Mouse (Mus musculus) hindbrain, embryonic 11.5 days (tissue): ENCODE data around the gene Degs2. TPM values are rescaled to one million over a fixed set of nuclear protein-coding genes. Genes with fewer than 3 reads are reported as not detected.

ENCODE experiments used
- ATAC-seq: fragments of 200-750 bp; cut with Nextera tagmentation; 2 replicates; pipeline ENCODE4 v1.8.0; 2017; ENCODE audit warnings: mild to moderate bottlenecking, moderate TSS enrichment, moderate library complexity; ENCODE audit not compliant: low FRiP score
- DNase-seq: peaks from one replicate; pipeline ENCODE4 v3.0.0-alpha.2; 2015; ENCODE audit warnings: low spot score
- H3K27ac ChIP-seq: fragments of 300-500 bp; sonication (generic); 2 replicates; pipeline ENCODE4 v1.5.1; 2014; ENCODE audit warnings: mild to moderate bottlenecking, low read depth, low read length
- H3K27me3 ChIP-seq: fragments of 300-500 bp; sonication (generic); 2 replicates; pipeline ENCODE4 v1.6.1; 2014; ENCODE audit warnings: mild to moderate bottlenecking, low read length, moderate library complexity, mixed read lengths; ENCODE audit not compliant: control insufficient read depth, insufficient read depth
- H3K36me3 ChIP-seq: fragments of 300-500 bp; sonication (generic); 2 replicates; pipeline ENCODE4 v1.6.1; 2014; ENCODE audit warnings: mild to moderate bottlenecking, low read length, moderate library complexity, mixed read lengths; ENCODE audit not compliant: control insufficient read depth, insufficient read depth
- H3K4me1 ChIP-seq: fragments of 300-500 bp; sonication (generic); replicated peaks from 2 replicates; pipeline ENCODE4 v1.6.1; 2014; ENCODE audit warnings: low read length, mixed read lengths; ENCODE audit not compliant: control insufficient read depth, insufficient read depth
- H3K4me2 ChIP-seq: fragments of 300-500 bp; sonication (generic); replicated peaks from 2 replicates; pipeline ENCODE4 v1.6.1; 2014; ENCODE audit warnings: mild to moderate bottlenecking, low read depth, low read length
- H3K4me3 ChIP-seq: fragments of 300-500 bp; sonication (generic); 2 replicates; pipeline ENCODE4 v1.5.1; 2014; ENCODE audit warnings: low read depth, low read length
- H3K9ac ChIP-seq: fragments of 300-500 bp; sonication (generic); 2 replicates; pipeline ENCODE4 v1.6.1; 2014; ENCODE audit warnings: low read depth, low read length
- H3K9me3 ChIP-seq: fragments of 300-500 bp; sonication (generic); 2 replicates; pipeline ENCODE4 v1.6.1; 2016; ENCODE audit warnings: low read length; ENCODE audit not compliant: control insufficient read depth
- WGBS: fragments of 180-500 bp; shearing (Covaris S2); extraction: QIAGEN DNeasy Blood & Tissue Kit; methylation state at CpG from one replicate; pipeline ENCODE4 v1.1.7; 2014; 5-methylcytosine and 5-hydroxymethylcytosine counted together
- polyA plus RNA-seq: library from polyadenylated mRNA; unstranded; fragments of >200 nt; fragmentation: Nextera tagmentation; extraction: Ambion mirVana; gene quantifications from 2 replicates; pipeline ENCODE4 v1.2.1, GENCODE M21; 2014

Degs2 gene
- polyA plus RNA-seq, 1 experiment from 2014 or later = 2.7 TPM

DNA sequence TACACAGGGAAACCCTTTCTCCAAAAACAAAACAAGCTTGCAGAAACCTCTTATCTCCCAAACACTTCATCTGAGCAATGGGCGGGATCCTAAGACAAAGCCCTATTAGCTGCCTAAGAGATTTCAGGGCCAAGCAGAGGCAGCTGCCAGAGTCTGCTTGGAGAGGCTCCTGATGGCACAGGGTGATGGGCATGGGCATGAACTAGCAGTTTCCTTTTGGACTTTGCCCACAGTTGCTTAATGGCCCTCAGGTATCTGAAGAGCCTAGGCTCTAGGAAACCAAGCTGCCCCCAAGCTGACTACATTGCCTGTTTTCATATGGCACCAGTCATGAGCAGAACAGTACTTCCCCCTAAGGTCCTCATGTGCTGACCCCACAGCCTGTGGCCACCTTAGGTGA is 7.9 kb downstream of the Degs2 start:
- Histone ChIP-seq H3K4me2 (no peak overlapping the region), H3K27me3 (no peaks in the 10 kb centered on the region), H3K36me3 (no peaks in the 10 kb centered on the region), H3K4me1 (0 out of 2 replicates have a peak, but pooled peaks cover 3% of the 10 kb centered on the region), H3K9me3 (no peaks in the 10 kb centered on the region), H3K9ac (no peak overlapping the region), H3K27ac (no peak overlapping the region), H3K4me3 (no peak overlapping the region)
- DNase-seq = no peak
- ATAC-seq = no peak
- 79% methylated on average over 1 of the region's 1 CpGs for WGBS

DNA sequence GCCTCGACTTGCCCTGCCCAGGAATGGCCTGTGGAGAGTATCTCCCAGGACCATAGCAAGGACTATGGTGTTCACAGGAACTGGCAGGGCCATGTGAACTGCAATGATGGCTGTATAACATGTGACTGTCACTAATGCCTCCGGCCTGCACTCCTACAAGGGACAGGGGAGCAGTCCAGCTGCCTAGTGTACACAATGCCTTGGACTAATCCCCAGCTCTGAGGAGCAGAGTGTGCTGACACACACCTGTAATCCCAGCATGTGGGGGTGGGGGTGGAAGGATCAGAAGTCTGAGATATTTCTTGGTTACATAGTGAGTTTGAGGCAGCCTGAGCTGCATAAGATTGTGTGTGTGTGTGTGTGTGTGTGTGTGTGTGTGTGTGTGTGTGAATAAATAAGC is 8.5 kb downstream of the Degs2 start:
- H3K4me3 ChIP-seq = no peak overlapping the region
- no peak for ATAC-seq
- no peak for DNase-seq
- no peaks in the 10 kb centered on the region for H3K36me3 ChIP-seq
- H3K9ac ChIP-seq = no peak overlapping the region
- H3K4me2 ChIP-seq = no peak overlapping the region
- H3K27ac ChIP-seq = no peak overlapping the region
- H3K9me3 ChIP-seq = no peaks in the 10 kb centered on the region
- H3K4me1 ChIP-seq = 0 out of 2 replicates have a peak, but pooled peaks cover 3% of the 10 kb centered on the region
- H3K27me3 ChIP-seq = no peaks in the 10 kb centered on the region
- 82% methylated on average over 2 of the region's 2 CpGs for WGBS

DNA sequence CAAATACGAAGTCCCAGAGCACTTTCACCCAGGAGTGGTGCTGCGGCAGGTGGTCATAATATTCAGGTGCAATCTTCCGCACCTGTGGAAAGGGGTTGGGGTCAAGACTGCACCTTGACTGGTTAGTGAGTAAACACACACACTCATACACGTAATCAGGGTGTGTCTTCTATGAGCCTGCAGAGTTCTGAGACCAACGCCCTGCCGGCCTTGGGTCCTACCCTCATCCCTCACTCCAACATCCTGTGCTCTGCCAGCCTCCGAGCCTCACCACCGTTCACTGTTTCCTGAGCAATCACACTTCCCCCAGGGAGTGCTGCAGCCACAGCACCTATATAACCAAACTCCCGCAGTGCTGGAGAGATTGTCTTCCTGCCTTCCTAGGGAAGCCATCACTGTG is 11.6 kb downstream of the Degs2 start:
- WGBS = 87% methylated on average over 9 of the region's 9 CpGs
- 0 out of 2 replicates have a peak, but pooled peaks cover 3% of the 10 kb centered on the region for H3K4me1 ChIP-seq
- ATAC-seq (no peak), DNase-seq (no peak)
- no peak overlapping the region for H3K4me3 ChIP-seq
- no peak overlapping the region for H3K27ac ChIP-seq
- H3K27me3 ChIP-seq = no peaks in the 10 kb centered on the region
- H3K4me2 ChIP-seq = no peak overlapping the region
- no peak overlapping the region for H3K9ac ChIP-seq
- H3K9me3 ChIP-seq = no peaks in the 10 kb centered on the region
- H3K36me3 ChIP-seq = peaks cover 5% of the 10 kb centered on the region

DNA sequence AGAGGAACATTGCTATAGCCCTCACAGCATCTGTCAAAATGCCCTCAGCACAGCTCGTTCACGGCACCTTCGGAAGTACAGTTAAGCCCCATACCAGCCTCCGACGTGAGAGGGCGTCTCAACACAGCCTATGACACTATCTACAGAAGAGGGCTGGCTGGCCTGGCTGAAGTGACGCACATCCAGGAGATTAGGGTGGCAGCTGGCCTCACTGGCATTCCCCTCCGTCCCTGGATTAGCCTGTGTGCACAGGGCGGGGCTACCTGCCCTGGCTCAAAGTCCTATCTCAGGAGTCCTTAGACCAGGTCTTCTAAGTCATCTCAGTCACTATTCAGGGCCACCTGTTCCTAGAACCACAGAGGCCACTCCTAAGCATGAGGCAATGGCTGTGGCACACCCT is 12.9 kb downstream of the Degs2 start:
- Histone ChIP-seq H3K4me3 (no peak overlapping the region), H3K27me3 (no peaks in the 10 kb centered on the region), H3K4me2 (no peak overlapping the region), H3K27ac (no peak overlapping the region), H3K36me3 (peaks cover 5% of the 10 kb centered on the region), H3K9me3 (no peaks in the 10 kb centered on the region), H3K4me1 (0 out of 2 replicates have a peak, but pooled peaks cover 3% of the 10 kb centered on the region), H3K9ac (no peak overlapping the region)
- WGBS = 87% methylated on average over 9 of the region's 9 CpGs
- ATAC-seq = no peak
- DNase-seq = no peak

DNA sequence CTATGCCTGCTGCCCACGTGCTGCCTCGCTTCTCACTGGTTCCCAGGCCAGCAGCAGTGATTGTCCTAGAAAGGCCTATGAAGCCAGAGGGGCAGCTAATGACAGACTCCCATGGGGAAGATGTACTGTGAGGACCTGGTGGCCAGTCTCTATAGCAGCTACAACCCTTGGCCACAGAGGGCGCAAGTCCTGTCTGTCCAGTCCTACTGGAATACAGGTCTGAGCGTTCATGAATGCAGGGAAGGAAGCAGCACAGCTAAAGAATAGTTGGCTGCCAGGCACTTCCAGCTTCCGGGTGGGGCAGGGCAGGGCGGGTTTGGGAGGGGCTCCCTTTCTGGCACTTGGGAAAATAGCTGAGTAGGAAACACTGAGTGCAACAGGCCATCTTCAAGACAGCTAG is 15.2 kb downstream of the Degs2 start:
- 0 out of 2 replicates have a peak, but pooled peaks cover 3% of the 10 kb centered on the region for H3K4me1 ChIP-seq
- no peaks in the 10 kb centered on the region for H3K27me3 ChIP-seq
- no peak overlapping the region for H3K27ac ChIP-seq
- no peak overlapping the region for H3K9ac ChIP-seq
- WGBS = 67% methylated on average over 6 of the region's 6 CpGs
- no peak overlapping the region for H3K4me3 ChIP-seq
- H3K36me3 ChIP-seq = peaks cover 10% of the 10 kb centered on the region
- ATAC-seq (no peak), DNase-seq (peak; percentile 21)
- H3K9me3 ChIP-seq = no peaks in the 10 kb centered on the region
- no peak overlapping the region for H3K4me2 ChIP-seq

DNA sequence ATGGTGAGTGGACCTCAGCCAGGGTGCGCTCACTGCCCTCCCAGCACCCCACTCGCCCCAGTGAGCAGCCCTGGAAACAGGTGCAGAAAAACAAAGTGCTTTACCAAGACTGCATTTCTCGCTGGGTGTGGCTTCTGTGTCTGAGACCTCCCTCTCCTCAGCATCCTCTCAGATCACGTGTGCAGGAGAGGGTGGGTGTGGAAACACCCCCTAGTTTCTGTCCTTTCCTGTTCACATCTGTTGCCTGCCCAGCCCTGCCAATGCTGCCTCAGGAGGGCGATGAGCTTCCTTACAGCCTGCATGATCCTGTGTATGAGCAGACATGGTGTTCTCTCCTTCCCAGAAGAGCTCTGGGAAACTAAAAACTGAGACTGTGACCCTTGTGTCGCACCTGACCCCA is 15.7 kb downstream of the Degs2 start:
- 85% methylated on average over 6 of the region's 6 CpGs for WGBS
- Histone ChIP-seq H3K9ac (no peak overlapping the region), H3K27me3 (no peaks in the 10 kb centered on the region), H3K36me3 (peaks cover 11% of the 10 kb centered on the region), H3K4me1 (0 out of 2 replicates have a peak, but pooled peaks cover 3% of the 10 kb centered on the region), H3K9me3 (no peaks in the 10 kb centered on the region), H3K4me3 (no peak overlapping the region), H3K4me2 (no peak overlapping the region), H3K27ac (no peak overlapping the region)
- no peak for ATAC-seq
- DNase-seq = no peak

DNA sequence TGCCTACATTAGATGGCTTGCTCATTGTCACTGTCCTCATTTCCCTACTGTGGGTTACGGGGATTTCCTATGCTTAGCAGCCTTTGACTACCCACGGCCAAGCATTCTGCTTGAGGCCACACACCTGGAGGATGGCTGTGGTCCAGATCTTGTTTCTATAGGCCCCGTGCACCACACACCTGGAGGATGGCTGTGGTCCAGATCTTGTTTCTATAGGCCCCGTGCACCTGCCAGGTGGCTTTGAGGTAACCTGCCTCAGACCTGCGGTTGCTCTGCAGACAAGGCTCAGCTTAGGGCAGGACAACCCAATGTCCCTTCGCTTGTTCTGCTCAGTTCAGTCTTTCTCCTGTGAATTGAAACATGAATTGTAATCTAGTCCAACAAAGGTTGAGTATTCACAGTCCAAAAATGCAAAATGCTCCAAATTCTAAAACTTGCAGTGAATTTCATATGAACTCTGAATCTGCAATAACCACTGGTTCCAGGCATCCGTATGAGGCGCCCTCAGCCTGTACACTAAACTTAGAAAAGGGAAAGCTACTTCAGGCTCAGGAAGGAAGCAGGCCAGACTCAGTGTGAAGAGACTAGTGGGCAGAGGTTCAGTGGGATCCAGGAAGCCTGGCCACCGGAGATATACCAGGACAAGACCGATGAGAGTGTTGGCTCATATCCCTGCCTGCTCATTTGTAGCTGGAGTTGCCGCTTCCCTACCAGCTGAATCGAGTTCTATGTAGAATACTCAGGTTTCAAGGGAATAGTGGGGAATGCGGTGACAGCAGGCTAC is 19.7 kb downstream of the Degs2 start:
- ATAC-seq (no peak), DNase-seq (no peak)
- H3K36me3 ChIP-seq = peaks cover 17% of the 10 kb centered on the region
- H3K27me3 ChIP-seq = no peaks in the 10 kb centered on the region
- H3K27ac ChIP-seq = no peak overlapping the region
- 93% methylated on average over 13 of the region's 13 CpGs for WGBS
- H3K4me1 ChIP-seq = no peaks in the 10 kb centered on the region
- H3K9me3 ChIP-seq = no peaks in the 10 kb centered on the region
- no peak overlapping the region for H3K4me3 ChIP-seq
- no peak overlapping the region for H3K9ac ChIP-seq
- H3K4me2 ChIP-seq = no peak overlapping the region

DNA sequence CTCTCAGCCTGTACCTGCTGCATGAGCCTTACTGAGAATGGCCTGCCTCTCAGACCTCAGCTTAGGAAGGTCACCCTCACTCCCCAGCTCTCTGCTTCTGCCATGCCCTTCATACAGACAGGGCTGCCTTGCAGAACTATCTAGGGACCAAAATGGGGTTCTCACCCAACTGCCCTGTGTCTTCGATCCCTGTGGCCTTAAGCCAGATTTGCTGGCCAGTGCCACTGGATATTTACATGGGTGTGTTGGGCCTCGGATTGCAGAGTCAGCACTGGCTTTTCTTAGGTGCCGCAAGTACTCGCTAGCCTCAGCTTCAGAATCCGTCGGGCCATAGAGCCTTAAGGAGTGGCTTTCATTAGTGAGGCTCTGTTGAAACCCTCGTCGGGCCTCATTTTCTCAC is 21.3 kb downstream of the Degs2 start:
- 94% methylated on average over 8 of the region's 8 CpGs for WGBS
- H3K27ac ChIP-seq = no peak overlapping the region
- H3K4me3 ChIP-seq = no peak overlapping the region
- H3K36me3 ChIP-seq = peaks cover 15% of the 10 kb centered on the region; the same call in 1 of the 2 replicates
- H3K4me2 ChIP-seq = no peak overlapping the region
- no peaks in the 10 kb centered on the region for H3K27me3 ChIP-seq
- H3K9me3 ChIP-seq = no peaks in the 10 kb centered on the region
- no peaks in the 10 kb centered on the region for H3K4me1 ChIP-seq
- DNase-seq (no peak), ATAC-seq (no peak)
- H3K9ac ChIP-seq = no peak overlapping the region

DNA sequence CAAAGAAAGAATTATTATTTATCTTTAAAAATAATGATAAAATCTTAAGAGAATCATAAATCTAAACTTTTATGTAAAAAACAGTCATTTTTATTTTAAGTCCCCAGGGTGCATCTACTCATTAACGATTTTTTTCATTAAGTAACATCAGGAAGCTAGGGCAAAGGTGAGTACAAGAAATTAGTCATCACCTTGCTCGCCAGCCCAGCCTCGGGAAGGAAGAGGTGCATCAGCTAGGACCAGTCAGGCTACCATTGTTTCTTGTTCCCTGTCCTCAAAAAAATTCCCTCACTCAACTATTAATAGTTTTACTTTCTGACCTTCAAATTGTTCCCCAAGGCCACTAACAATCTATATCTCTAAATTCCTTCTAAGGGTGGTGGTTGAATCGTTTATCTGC is 23.7 kb downstream of the Degs2 start:
- no peaks in the 10 kb centered on the region for H3K4me1 ChIP-seq
- H3K36me3 ChIP-seq = peaks cover 16% of the 10 kb centered on the region; the same call in 1 of the 2 replicates
- no peak overlapping the region for H3K4me2 ChIP-seq
- no peak for ATAC-seq
- no peak overlapping the region for H3K4me3 ChIP-seq
- WGBS = 90% methylated on average over 4 of the region's 4 CpGs
- H3K27me3 ChIP-seq = no peaks in the 10 kb centered on the region
- H3K27ac ChIP-seq = no peak overlapping the region
- no peak for DNase-seq
- H3K9me3 ChIP-seq = no peaks in the 10 kb centered on the region
- no peak overlapping the region for H3K9ac ChIP-seq
